Mouse (Mus musculus): Measurements from ENCODE around the gene Vps18.

Gene Vps18

DNA sequence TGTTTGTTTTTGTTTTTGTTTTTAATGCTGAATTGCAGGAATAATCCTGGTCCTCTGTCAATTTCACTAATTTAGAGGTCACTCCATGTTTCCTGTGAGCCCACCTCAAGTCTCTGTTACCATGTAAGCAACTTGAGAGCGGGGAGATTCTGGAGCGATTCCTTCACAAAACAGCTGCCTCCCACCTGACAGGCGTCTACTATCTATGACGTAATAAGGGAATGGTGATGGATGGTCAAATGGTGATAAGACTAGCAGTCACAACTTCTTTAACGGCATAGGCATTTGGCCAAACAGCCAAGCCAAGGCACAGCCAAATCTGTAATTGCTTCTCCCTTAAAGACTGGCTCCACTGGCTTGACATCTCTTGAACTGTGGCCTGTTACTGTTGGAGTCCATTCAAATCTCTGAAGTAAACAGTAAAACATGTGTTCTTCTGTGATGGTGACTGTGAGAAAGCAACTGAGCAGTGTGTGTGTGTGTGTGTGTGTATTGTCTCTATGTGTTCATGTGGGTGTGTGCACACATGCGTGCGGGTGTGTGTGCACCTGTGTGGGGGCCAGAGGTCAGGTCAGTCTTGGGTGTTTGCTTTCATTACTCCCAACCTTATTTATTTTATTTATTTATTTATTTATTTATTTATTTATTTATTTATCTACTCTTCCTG is 6.5 kb upstream of the Vps18 start:
- in situ Hi-C loops (cut with MboI; ENCODE audit: low pct_unique_long_range_greater_than_20kb in 1 of 2, low sequenced_read_pairs in 2 of 2, unreplicated experiment in 1 of 2), result no loop called here

DNA sequence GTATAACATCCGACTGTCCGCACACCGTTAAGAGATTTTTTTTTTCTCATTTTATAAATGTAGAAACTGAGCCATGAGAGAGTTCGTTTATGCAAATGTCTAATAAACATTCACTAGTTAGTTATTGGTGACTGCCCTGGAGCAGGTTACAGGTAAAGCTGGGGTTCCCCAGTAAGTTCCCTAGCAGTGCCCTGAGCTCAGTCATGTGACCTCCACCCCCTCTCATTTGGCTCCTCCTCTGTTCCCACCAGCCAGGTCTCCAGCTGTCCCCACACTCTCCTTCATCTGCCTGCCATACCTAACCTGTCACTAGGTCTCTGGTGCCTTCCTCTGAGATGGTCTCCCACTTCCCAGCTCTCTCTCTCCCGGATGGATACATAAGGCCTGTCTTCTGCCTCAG is 1.2 kb upstream of the Vps18 start:
- in situ Hi-C loops (cut with MboI; ENCODE audit: low pct_unique_long_range_greater_than_20kb in 1 of 2, low sequenced_read_pairs in 2 of 2, unreplicated experiment in 1 of 2), result loop anchor here (5.0 kb wide), 1 partner anchor 35 kb away; no protein-coding TSS in a partner anchor

DNA sequence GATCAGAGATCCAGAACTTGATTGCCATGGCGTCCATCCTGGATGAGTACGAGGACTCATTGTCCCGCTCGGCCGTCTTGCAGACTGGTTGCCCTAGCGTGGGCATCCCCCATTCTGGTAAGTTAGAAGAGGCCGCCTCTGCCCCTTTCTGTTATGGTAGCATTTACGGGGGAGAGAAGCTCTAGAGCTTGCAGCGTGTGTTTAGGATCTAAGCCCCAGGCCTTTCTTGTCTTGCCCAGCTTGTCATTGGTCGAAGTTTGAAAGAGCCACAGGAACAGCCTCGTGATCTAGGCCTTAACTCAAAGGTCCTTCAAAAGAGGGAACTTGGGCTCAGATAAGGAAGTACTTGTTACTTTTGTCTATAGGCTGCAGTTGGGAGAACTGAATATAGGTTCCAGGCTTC is 475 bp downstream of the Vps18 start:
- in situ Hi-C loops (cut with MboI; ENCODE audit: low pct_unique_long_range_greater_than_20kb in 1 of 2, low sequenced_read_pairs in 2 of 2, unreplicated experiment in 1 of 2), result loop anchor here (5.0 kb wide), 1 partner anchor 37 kb away; no protein-coding TSS in a partner anchor

DNA sequence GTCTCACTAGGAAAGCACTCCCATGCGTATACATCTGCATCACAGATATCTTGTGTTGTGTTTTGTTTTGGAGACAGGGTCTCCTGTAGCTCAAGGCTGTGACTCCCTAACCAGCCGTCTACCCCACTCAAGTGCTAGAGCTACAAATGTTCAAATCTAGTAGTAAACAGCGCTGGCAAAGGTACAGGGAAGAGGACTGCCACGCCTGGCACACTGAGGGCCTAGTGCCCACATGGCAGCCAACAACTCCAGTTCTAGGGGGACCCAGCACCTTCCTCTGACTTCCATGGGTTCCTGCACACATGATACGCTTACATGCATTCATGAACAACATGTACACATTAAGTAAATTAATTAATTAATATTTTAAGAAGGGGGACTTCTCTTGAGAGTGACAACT is 3.7 kb downstream of the Vps18 start:
- in situ Hi-C loops (cut with MboI; ENCODE audit: low pct_unique_long_range_greater_than_20kb in 1 of 2, low sequenced_read_pairs in 2 of 2, unreplicated experiment in 1 of 2), result no loop called here

DNA sequence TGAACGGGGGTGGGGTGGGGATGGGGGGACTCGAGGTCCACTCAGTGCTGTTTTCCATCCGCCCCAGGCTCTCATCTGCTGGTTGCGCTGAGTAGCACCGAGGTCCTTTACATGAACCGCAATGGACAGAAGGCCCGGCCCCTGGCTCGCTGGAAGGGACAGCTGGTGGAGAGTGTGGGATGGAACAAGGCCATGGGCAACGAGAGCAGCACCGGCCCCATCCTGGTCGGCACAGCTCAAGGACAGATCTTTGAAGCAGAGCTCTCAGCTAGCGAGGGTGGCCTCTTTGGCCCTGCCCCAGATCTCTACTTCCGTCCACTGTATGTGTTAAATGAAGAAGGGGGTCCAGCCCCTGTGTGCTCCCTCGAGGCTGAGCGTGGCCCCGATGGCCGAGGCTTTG is 4.3 kb downstream of the Vps18 start:
- in situ Hi-C loops (cut with MboI; ENCODE audit: low pct_unique_long_range_greater_than_20kb in 1 of 2, low sequenced_read_pairs in 2 of 2, unreplicated experiment in 1 of 2), result no loop called here

DNA sequence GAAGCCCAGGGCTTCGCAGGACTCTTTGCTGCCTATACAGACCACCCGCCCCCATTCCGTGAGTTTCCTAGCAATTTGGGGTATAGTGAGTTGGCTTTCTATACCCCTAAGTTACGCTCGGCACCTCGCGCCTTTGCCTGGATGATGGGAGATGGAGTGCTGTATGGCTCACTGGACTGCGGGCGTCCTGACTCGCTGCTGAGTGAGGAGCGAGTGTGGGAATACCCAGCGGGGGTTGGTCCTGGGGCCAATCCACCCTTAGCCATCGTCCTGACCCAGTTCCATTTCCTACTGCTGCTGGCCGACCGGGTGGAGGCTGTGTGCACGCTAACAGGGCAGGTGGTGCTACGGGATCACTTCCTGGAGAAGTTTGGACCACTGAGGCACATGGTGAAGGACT is 4.8 kb downstream of the Vps18 start:
- in situ Hi-C loops (cut with MboI; ENCODE audit: low pct_unique_long_range_greater_than_20kb in 1 of 2, low sequenced_read_pairs in 2 of 2, unreplicated experiment in 1 of 2), result no loop called here

DNA sequence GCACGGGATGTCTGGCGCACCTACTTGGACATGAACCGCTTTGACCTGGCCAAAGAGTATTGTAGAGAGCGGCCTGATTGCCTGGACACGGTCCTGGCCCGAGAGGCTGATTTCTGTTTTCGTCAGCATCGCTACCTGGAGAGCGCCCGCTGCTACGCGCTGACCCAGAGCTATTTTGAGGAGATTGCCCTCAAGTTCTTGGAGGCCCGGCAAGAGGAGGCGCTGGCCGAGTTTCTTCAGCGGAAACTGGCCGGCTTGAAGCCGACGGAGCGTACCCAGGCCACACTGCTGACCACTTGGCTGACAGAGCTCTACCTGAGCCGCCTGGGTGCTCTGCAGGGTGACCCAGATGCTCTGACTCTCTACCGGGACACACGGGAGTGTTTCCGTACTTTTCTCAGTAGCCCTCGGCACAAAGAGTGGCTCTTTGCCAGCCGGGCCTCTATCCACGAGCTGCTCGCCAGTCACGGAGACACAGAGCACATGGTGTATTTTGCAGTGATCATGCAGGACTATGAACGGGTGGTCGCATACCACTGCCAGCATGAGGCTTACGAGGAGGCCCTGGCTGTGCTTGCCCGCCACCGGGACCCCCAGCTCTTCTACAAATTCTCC is 5.3 kb downstream of the Vps18 start:
- in situ Hi-C loops (cut with MboI; ENCODE audit: low pct_unique_long_range_greater_than_20kb in 1 of 2, low sequenced_read_pairs in 2 of 2, unreplicated experiment in 1 of 2), result no loop called here

DNA sequence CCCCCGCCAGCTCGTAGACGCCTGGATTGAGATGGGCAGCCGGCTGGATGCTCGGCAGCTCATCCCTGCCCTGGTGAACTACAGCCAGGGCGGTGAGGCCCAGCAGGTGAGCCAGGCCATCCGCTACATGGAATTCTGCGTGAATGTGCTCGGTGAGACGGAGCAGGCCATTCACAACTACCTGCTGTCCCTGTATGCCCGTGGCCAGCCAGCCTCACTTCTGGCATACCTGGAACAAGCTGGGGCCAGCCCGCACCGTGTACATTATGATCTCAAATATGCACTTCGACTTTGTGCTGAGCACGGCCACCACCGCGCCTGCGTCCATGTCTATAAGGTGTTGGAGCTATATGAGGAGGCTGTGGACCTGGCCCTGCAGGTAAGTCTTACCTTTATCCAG is 5.9 kb downstream of the Vps18 start:
- in situ Hi-C loops (cut with MboI; ENCODE audit: low pct_unique_long_range_greater_than_20kb in 1 of 2, low sequenced_read_pairs in 2 of 2, unreplicated experiment in 1 of 2), result no loop called here

DNA sequence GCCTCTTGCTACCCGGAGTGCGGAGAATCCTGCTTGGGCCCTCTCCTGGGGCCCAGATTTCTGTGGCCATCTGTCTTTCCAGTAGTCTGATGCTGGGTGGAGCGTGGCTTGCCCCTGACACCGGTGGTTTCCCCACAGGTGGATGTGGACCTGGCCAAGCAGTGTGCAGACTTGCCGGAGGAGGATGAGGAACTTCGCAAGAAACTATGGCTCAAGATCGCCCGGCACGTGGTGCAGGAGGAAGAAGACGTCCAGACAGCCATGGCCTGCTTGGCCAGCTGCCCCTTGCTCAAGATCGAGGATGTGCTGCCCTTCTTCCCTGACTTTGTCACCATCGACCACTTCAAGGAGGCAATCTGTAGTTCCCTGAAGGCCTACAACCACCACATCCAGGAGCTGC is 8.2 kb downstream of the Vps18 start:
- in situ Hi-C loops (cut with MboI; ENCODE audit: low pct_unique_long_range_greater_than_20kb in 1 of 2, low sequenced_read_pairs in 2 of 2, unreplicated experiment in 1 of 2), result loop anchor here in 1 of 2 experiments (5.0 kb wide), 2 partner anchors 36 to 206 kb away; no protein-coding TSS in a partner anchor

DNA sequence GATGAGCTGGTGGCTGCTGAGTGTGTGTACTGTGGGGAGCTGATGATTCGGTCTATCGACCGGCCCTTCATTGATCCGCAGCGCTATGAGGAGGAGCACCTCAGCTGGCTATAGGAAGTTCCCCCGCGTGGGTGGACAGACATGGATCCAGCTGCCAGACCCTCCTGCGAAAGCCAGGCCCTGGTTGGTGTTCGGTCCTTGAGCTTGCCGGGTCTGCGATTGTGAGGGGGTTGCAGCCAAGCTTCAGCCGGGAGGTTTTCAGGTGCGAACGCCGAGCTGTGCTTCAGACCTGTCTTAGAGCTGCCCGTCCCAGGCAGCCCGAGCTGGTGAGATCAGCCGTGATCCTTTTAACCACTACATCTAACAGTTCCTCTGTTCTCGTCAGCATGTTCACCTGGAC is 9.0 kb downstream of the Vps18 start:
- in situ Hi-C loops (cut with MboI; ENCODE audit: low pct_unique_long_range_greater_than_20kb in 1 of 2, low sequenced_read_pairs in 2 of 2, unreplicated experiment in 1 of 2), result loop anchor here in 1 of 2 experiments (5.0 kb wide), 2 partner anchors 35 to 205 kb away; no protein-coding TSS in a partner anchor

DNA sequence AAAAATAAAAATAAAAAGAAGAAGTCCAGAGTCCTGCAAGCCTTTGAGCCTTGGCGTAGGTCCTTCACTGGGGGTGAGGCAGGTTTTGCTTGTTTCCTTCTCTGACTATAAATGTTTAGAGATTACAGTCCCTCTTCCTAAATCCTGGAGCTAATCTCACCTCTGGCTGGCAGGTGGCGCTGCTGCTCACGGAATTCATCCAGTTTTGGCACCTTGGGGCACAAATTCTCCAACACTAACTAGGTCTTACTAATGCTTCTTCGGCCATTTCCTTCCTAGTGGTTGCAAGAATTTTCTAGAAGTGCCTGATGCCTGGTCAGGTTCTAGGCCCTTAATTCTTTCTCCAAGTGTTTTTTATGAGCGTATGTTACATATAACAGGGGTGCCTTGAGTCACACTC is 9.8 kb downstream of the Vps18 start:
- in situ Hi-C loops (cut with MboI; ENCODE audit: low pct_unique_long_range_greater_than_20kb in 1 of 2, low sequenced_read_pairs in 2 of 2, unreplicated experiment in 1 of 2), result loop anchor here in 1 of 2 experiments (5.0 kb wide), 2 partner anchors 34 to 204 kb away; no protein-coding TSS in a partner anchor

DNA sequence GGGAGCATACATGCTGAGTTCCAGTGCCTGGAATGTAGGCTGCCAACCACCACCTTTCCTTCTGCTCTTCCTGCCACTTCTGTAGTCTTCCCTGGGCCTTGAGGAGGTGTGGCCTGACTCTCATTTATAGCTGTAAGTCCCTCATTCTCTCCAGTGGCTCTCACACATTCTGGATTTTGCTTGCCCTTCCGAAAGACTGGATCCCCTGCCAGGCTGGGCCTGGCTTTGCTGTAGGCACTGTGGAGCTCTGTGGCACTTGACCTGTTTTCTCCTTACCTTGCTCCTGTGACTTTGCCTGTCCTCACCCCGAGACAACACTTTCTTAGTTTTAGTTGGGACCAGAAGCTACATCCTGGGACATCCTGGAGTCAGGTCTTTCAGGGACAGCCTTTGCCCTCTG is 10.3 kb downstream of the Vps18 start:
- in situ Hi-C loops (cut with MboI; ENCODE audit: low pct_unique_long_range_greater_than_20kb in 1 of 2, low sequenced_read_pairs in 2 of 2, unreplicated experiment in 1 of 2), result loop anchor here in 1 of 2 experiments (5.0 kb wide), 2 partner anchors 33 to 203 kb away; no protein-coding TSS in a partner anchor

DNA sequence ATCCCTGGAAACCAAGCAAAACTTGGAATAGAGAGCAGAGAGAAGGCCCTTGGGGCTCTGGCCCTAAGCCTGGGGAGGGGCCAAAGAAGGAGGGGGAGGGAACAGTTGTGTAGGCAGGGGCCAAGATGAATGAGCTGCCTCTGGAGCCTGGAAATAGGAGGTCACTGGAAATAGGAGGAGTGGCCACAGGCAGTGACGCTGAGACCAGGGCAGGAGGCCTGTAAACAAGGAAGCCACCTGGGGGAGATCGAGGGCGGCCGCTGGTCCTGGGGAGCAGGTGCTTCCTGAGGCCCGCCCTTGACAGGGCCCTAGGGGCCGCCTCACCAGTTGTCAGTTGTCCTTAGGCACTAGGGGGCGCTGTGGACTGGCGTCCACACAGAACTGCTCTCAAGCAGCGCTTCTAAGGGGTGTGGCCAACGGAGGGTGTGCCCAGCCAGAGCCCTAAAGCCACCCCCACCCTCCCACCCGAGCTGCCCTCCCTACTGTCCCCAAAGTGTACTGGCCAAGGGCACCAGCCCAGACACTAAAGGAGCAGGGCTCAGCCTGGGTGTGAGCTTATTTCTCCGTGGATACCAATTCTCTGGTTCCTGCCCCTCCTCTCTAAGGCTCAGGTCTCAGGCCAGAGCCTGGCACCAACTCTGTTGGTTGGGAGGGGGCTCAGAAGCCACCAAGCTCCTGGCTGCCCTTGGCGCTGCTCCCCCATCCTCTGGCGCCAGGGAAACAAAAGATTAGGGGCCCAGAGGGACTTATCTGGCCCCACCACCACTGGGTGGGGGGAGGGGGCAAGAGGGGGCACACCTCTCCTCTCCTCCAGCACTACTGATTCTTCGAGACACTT is 11.7 kb downstream of the Vps18 start:
- in situ Hi-C loops (cut with MboI; ENCODE audit: low pct_unique_long_range_greater_than_20kb in 1 of 2, low sequenced_read_pairs in 2 of 2, unreplicated experiment in 1 of 2), result loop anchor here in 1 of 2 experiments (5.0 kb wide), 2 partner anchors 32 to 202 kb away; no protein-coding TSS in a partner anchor

DNA sequence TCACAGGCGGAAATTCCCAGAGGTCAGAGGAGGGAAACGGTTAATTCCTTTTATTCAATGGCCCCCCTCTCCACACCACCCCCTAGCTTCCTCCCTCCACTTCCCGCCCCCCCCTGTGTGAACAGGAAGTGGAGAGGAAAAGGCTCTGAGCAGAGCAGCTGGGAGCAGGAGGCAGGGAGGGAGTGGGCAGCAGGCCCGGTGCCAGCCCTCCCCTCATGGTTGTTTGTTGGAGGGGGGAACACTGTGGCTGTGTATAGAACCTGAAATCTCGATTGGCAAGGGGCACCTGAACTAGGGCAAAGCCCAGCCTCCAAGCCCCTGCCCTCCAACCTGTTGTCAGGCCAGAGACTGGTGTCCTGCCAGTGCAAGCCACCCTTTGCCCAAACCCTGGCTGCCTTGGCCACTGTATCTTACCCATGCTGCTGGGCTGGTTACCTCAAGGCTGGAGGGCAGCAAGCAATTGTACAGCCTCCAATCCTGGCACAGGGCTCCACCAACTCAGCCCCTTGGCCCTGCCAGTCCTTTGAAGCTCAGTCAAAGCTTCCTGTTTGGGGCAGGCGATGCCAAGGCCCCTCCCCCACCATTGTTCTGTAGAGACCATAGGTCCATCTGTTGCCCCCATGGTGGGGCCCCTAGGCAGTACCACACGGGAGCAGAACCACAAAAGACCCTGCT is 12.4 kb downstream of the Vps18 start:
- in situ Hi-C loops (cut with MboI; ENCODE audit: low pct_unique_long_range_greater_than_20kb in 1 of 2, low sequenced_read_pairs in 2 of 2, unreplicated experiment in 1 of 2), result no loop called here

DNA sequence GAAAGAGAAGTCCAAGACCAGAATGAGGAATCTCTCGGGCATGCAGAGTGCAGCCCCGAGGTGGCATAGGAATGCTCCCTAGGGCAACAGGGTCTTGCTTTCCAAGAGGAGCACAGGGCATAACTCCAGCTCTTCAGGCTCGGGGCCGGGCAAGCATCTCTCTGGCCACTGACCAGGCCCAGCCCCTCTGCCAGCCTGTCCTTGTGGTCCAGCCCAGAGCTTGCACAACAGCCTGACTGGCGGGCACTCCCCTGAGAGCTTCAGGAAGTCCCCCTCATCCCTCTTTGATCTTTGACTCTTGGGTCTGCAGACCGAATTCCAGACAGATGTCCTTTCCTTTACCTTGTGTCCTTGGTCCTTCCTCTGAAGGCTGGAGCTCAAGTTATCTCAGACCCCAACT is 14.3 kb downstream of the Vps18 start:
- in situ Hi-C loops (cut with MboI; ENCODE audit: low pct_unique_long_range_greater_than_20kb in 1 of 2, low sequenced_read_pairs in 2 of 2, unreplicated experiment in 1 of 2), result no loop called here

DNA sequence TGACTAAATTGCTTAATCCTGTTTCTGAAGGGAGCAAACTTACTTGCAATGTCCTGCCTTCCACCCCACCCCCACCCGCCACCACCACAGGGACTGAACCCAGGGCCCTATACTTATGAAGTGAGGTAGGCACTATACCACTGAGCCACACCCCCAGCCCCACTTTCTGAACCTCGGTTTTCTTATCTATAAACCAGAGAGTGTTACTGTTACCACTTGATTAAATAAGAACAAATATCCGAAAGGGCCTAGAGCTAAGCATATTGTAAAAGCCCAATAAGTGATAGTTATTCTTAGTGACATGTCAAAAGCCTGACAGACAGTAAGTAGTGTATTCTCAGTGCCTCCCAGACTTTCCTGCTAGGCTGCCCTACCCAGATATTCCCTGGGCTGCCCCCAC is 15.9 kb downstream of the Vps18 start:
- in situ Hi-C loops (cut with MboI; ENCODE audit: low pct_unique_long_range_greater_than_20kb in 1 of 2, low sequenced_read_pairs in 2 of 2, unreplicated experiment in 1 of 2), result no loop called here

DNA sequence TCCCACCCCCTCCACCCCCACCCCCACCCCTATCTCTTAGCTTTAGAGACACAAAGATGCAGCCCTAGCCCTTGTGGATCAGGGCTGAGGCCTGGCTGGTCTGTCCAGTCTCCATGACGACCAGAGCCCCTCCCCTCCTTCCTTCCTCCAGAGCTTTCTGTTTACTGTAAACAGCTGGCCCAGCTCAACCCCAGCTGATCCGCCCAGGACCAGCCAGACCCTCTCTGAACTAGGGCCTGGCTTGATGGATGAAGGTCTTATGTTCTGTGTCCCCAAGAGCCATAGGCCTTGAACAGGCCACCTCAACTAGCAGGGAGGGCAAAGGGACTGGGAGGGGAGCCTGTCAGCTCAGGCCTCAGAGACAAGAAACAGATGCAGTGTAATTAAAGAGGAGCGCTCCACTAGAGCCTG is 16.3 kb downstream of the Vps18 start:
- in situ Hi-C loops (cut with MboI; ENCODE audit: low pct_unique_long_range_greater_than_20kb in 1 of 2, low sequenced_read_pairs in 2 of 2, unreplicated experiment in 1 of 2), result no loop called here

DNA sequence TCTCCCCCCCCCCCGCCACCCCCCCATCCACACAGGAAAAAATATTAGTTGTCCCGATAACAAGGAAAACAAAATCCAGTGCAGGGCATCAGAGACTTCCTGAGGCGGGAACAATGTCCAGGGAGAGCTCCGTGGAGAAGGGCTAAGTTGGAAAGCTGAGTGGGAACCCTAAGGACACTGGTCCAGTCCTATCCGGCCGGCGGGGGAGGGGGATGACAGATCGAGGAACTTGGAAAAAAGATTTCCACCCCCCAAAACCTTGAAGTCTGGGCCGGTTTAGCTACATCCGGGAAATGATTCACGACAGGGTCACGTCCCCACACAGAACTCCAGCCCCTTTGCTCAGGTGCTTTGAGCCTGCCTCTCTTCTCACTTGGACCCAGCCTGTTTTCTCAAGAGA is 23.0 kb downstream of the Vps18 start:
- in situ Hi-C loops (cut with MboI; ENCODE audit: low pct_unique_long_range_greater_than_20kb in 1 of 2, low sequenced_read_pairs in 2 of 2, unreplicated experiment in 1 of 2), result no loop called here

All from mouse embryonic stem cell (cell line).